Mouse (Mus musculus) forebrain, embryonic 11.5 days (tissue): Measurements from ENCODE around the gene 4930404N11Rik. TPM values are rescaled to one million over a fixed set of nuclear protein-coding genes. Genes with fewer than 3 reads are reported as not detected.

Experiments used
- ATAC-seq: fragments of 200-750 bp; cut with Nextera tagmentation; replicated peaks from 2 replicates; pipeline ENCODE4 v1.8.0; 2017; ENCODE audit warnings: moderate TSS enrichment; ENCODE audit not compliant: low FRiP score
- DNase-seq: peaks from one replicate; pipeline ENCODE4 v3.0.0-alpha.2; 2017; ENCODE audit warnings: low spot score
- H3K27ac ChIP-seq: fragments of 300-500 bp; sonication (generic); 2 replicates; pipeline ENCODE4 v1.5.1; 2014; ENCODE audit warnings: low read depth, low read length
- H3K27me3 ChIP-seq: fragments of 300-500 bp; sonication (generic); 2 replicates; pipeline ENCODE4 v1.6.1; 2014; ENCODE audit warnings: mild to moderate bottlenecking, low read length, mixed read lengths; ENCODE audit not compliant: control insufficient read depth, insufficient read depth
- H3K36me3 ChIP-seq: fragments of 300-500 bp; sonication (generic); 2 replicates; pipeline ENCODE4 v1.6.1; 2014; ENCODE audit warnings: mild to moderate bottlenecking, low read length, moderate library complexity, mixed read lengths; ENCODE audit not compliant: control insufficient read depth, insufficient read depth
- H3K4me1 ChIP-seq: fragments of 300-500 bp; sonication (generic); replicated peaks from 2 replicates; pipeline ENCODE4 v1.6.1; 2014; ENCODE audit warnings: low read length, mixed read lengths; ENCODE audit not compliant: control insufficient read depth, insufficient read depth
- H3K4me2 ChIP-seq: fragments of 300-500 bp; sonication (generic); 2 replicates; pipeline ENCODE4 v1.6.1; 2014; ENCODE audit warnings: low read depth, mild to moderate bottlenecking, low read length, moderate library complexity, mixed read lengths; ENCODE audit not compliant: severe bottlenecking
- H3K4me3 ChIP-seq: fragments of 300-500 bp; sonication (generic); 2 replicates; pipeline ENCODE4 v1.5.1; 2014; ENCODE audit warnings: low read depth, low read length
- H3K9ac ChIP-seq: fragments of 300-500 bp; sonication (generic); 2 replicates; pipeline ENCODE4 v1.6.1; 2014; ENCODE audit warnings: low read length
- H3K9me3 ChIP-seq: fragments of 300-500 bp; sonication (generic); 2 replicates; pipeline ENCODE4 v1.6.1; 2016; ENCODE audit warnings: low read length, mixed read lengths; ENCODE audit not compliant: control insufficient read depth
- WGBS: fragments of 180-500 bp; shearing (Covaris S2); extraction: QIAGEN DNeasy Blood & Tissue Kit; methylation state at CpG from one replicate; pipeline ENCODE4 v1.1.7; 2014; 5-methylcytosine and 5-hydroxymethylcytosine counted together
- polyA plus RNA-seq: library from polyadenylated mRNA; unstranded; fragments of >200 nt; fragmentation: Nextera tagmentation; extraction: Ambion mirVana; gene quantifications from 2 replicates; pipeline ENCODE4 v1.2.1, GENCODE M21; 2014

The 4930404N11Rik gene
- polyA plus RNA-seq, 1 experiment from 2014 or later, result 0.15 TPM

DNA sequence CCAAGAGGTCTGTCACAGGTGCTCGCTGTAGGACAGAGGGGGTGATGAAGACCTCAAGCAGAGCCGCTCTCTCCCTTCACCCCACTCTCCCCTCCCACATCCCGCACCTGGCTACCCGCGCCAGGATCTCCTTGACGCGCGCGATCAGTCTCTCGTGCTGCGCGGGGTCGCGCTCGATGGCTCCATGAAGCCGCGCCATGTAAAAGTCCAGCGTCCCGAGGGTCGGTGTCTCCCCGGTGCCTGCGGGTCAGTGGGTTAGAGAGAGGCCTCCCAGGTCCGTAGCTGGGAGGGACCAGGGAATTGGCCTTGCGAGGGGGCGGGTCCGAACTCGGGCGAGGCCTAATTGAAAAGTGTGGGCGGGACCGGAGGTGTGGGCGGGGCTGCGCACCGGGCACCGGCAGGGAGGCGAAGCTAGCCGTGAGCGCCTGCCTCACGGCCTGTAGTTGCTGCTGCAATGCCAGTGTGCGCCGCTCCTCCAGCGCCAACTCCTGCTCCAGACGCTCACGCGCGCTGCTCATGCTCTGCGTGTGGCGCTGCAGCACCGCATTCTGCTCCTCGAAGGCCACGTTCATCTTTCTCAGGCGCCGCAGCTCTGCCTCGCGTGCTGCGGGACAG, 19.1 kb downstream of the 4930404N11Rik start:
- WGBS, result 4% methylated on average over 55 of the region's 55 CpGs
- DNase-seq, result peak; percentile 87
- peak overlapping the region; percentile 27 for H3K9ac ChIP-seq
- no peaks in the 10 kb centered on the region for H3K9me3 ChIP-seq
- no peak overlapping the region for H3K27ac ChIP-seq
- peak overlapping the region; percentile 21 for H3K4me3 ChIP-seq
- no peaks in the 10 kb centered on the region; the same call in 1 of the 2 replicates for H3K36me3 ChIP-seq
- ATAC-seq, result no peak
- H3K4me1 ChIP-seq, result peaks cover 23% of the 10 kb centered on the region
- peaks cover 34% of the 10 kb centered on the region for H3K27me3 ChIP-seq
- peak overlapping the region; percentile 42 for H3K4me2 ChIP-seq

DNA sequence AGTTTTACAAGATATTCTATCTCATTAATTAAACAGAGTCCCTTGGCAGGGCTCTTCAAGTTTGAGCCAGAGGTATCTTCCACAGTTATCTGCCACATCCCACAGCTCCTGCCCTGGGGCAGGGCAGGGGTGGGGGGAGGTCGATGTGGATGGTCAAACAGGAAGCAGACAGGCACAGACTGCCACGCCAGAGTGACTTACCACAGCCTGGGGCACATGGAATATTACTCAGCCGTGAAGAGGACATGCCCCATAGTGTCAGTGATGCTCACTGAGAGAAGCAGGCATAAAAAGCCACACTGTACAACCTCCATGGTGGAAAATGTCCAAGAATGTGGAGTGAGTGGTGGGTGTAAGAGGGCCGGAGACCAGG, 20.5 kb downstream of the 4930404N11Rik start:
- Histone ChIP-seq H3K27me3 (peaks cover 37% of the 10 kb centered on the region), H3K4me1 (peaks cover 23% of the 10 kb centered on the region), H3K4me2 (no peak overlapping the region), H3K9me3 (no peaks in the 10 kb centered on the region), H3K27ac (no peak overlapping the region), H3K9ac (no peak overlapping the region), H3K4me3 (no peak overlapping the region), H3K36me3 (no peaks in the 10 kb centered on the region; the same call in 1 of the 2 replicates)
- 78% methylated on average over 4 of the region's 4 CpGs for WGBS
- ATAC-seq (no peak), DNase-seq (no peak)

DNA sequence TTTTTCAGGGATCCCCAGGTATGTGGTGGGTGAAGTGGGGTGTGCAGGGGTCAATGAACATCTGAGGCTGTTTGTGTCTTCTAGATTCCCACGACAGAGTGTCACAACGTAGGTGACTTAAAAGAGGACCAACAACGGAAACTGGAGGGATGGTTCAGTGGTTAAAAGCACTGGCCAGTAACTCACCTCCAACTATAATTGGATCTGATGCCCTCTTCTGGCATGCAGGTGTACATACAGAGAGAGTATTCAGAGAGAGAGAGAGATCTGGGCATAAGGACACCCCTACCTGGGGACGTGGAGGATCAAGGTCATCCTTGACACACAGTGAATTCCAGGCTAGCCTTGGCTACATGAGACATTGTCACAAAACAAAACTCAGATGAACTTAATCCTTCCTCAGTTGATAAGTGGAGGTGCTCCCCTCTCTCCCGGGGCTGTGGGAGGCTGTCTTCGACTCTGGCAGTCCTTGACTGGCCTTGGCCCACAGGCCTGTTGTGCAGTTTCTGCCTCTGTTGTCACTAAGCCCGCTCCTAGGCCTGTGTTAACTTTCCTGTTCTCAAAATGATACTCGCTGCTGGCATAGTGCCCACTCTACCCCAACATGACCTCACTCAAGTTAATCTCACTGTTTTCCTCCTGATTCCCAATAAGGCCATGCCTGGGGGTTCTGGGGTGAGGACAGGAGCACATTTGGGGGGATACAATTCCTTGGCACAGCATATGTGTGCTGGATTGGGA, 21.0 kb downstream of the 4930404N11Rik start:
- H3K27ac ChIP-seq, result no peak overlapping the region
- DNase-seq (no peak), ATAC-seq (no peak)
- peaks cover 37% of the 10 kb centered on the region for H3K27me3 ChIP-seq
- no peaks in the 10 kb centered on the region; the same call in 1 of the 2 replicates for H3K36me3 ChIP-seq
- H3K9ac ChIP-seq, result no peak overlapping the region
- H3K4me2 ChIP-seq, result no peak overlapping the region
- 50% methylated on average over 8 of the region's 8 CpGs for WGBS
- peaks cover 21% of the 10 kb centered on the region for H3K4me1 ChIP-seq
- no peaks in the 10 kb centered on the region for H3K9me3 ChIP-seq
- H3K4me3 ChIP-seq, result no peak overlapping the region

DNA sequence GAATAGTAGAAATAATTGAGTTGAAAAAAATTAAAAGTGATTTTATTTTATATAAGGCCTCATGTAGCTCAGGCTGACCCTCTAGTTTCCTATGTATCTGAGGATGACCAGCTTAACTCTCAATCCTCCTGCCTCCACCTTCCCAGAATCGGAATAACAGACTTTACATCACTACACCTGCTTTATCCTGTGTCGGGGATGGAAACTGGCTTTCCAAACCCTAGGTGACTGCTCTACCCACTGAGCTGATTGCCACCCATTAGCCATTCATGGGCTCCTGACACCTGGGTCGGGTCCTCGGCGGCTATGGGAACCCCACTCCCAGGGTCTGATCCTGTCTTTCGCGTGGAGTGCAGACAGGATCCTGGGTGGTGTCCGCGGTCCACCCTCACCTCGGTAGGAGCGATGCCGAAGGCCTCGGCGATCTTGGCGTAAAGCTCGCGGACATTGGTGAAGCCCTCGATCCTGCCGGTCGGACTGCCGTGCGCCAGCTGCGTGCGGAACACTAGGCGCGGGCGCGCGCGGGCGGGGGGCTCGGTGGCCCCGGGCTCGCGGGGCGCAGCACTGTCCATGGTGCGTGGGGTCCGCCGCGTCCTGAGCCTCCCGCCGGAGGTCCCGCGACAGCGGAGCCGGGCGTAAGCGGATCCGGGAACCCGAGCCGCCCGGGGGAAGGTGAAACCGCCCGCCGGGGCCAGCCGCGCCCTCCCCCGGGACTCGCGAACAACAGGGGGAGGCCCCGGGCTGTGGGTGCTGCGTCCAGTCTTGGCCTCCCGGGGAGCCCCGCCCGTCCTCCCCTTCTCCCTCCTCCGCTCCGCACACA, 22.7 kb downstream of the 4930404N11Rik start, which contains the start of gene Gipc3:
TSS of gene Gipc3 (minus strand) at position 581 of the 820 bp plus-strand sequence.
- peaks cover 15% of the 10 kb centered on the region for H3K4me1 ChIP-seq
- H3K9me3 ChIP-seq, result no peaks in the 10 kb centered on the region
- peak within 1 kb of the TSS; percentile 32 for H3K4me3 ChIP-seq
- DNase-seq (no peak), ATAC-seq (no peak)
- WGBS, result 7% methylated on average over 40 of the region's 67 CpGs
- H3K27me3 ChIP-seq, result peaks cover 37% of the 10 kb centered on the region
- no peaks in the 10 kb centered on the region; the same call in 1 of the 2 replicates for H3K36me3 ChIP-seq
- H3K4me2 ChIP-seq, result peak within 1 kb of the TSS; percentile 59
- no peak within 1 kb of the TSS for H3K27ac ChIP-seq
- H3K9ac ChIP-seq, result peak within 1 kb of the TSS; percentile 41

DNA sequence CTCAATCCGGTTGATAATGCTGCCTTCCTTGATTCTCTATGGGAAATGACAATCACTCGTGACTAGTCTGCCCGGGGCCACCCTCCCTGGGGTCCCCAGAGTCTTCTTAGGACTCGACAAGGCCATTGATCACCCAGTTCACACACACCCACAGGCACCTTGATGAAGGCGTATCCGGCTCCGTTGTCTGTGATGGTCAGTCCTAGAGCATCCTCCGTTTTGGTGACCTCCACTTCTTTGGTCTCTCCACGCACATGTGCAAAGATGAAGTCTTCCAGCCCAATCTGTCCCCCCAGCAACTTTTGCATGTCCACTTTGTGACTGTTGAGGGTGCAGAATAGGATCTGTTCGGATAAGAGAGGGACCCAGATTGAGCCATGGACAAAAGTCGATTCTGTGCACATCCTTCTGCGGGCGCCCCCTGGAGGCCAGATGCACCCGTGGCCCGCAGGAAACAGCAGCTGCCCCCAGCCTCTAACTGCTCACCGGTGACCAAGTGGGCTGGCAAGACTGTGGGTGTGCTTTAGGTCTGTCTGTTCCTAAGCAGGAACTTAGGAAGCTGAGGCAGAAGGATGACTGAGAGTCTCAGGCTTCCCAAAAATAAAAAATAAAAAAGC, 24.2 kb downstream of the 4930404N11Rik start:
- H3K9me3 ChIP-seq, result no peaks in the 10 kb centered on the region
- peaks cover 4% of the 10 kb centered on the region for H3K4me1 ChIP-seq
- WGBS, result 35% methylated on average over 16 of the region's 16 CpGs
- H3K27ac ChIP-seq, result no peak overlapping the region
- peaks cover 36% of the 10 kb centered on the region for H3K27me3 ChIP-seq
- H3K9ac ChIP-seq, result no peak overlapping the region
- DNase-seq (peak; percentile 86), ATAC-seq (no peak)
- no peak overlapping the region for H3K4me3 ChIP-seq
- H3K4me2 ChIP-seq, result no peak overlapping the region
- H3K36me3 ChIP-seq, result no peaks in the 10 kb centered on the region; the same call in 1 of the 2 replicates

DNA sequence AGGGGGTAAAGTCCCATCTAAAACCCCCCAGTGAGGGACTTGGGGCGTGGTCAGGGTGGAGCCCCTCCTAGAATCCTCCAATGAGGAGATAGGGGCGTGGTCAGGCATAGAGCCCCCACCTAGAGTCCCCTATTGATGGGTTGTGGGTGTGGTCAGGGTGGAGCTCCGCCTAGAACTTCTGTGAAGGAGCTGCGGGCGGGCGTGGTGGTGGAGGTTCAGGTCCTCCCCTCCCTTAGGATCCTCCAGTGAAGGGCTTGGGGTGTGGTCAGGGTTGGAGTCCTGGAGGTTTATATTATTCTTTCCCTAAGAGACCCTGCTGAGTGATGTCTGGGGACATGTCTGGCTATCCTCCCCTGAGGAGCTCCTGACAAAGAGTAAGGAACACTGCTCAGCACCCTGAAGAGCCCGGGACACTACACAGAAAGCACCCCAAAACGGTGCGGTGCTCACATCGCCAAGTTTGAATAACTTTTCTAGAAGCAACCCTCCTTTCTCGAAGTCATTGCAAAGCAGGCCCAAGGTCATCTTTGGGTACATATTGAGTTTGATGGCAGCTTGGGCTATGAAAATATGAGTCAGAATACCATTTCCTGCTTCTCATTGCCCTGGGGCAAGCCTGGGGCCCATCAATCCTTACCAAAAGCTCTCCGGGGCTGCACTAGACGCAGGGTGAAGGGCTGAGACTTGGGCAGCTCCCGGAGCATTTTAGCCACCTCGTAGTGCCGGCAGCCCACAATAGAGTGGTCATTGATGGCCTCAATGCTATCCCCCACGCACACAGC, 24.9 kb downstream of the 4930404N11Rik start:
- Histone ChIP-seq H3K4me1 (no peaks in the 10 kb centered on the region; the same call in 1 of the 2 replicates), H3K4me2 (no peak overlapping the region), H3K27me3 (peaks cover 36% of the 10 kb centered on the region), H3K9ac (no peak overlapping the region), H3K36me3 (no peaks in the 10 kb centered on the region; the same call in 1 of the 2 replicates), H3K27ac (no peak overlapping the region), H3K4me3 (no peak overlapping the region), H3K9me3 (no peaks in the 10 kb centered on the region)
- DNase-seq (no peak), ATAC-seq (no peak)
- WGBS, result 42% methylated on average over 17 of the region's 17 CpGs

DNA sequence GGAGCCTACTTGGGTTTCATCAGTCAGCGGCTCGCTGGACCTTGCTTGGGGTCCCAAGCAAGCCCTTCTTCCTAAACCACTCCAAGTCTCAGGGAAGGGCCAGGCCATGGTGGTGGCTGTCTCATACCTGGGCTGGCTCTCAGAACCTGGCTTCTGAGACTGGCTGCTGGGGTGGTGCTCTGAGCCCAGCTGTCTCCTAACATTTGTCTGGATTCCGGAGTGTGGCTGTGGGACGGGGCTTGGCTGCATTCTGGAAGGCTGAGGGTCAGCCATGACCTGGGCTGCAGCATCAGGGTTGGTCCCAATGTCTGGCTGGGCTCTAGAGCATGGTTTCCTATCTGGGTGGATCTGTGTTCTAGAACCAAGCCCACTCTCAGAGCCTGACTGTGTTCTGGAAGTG, 29.1 kb downstream of the 4930404N11Rik start:
- ATAC-seq (no peak), DNase-seq (no peak)
- H3K9ac ChIP-seq, result no peak overlapping the region
- no peak overlapping the region for H3K4me3 ChIP-seq
- H3K27me3 ChIP-seq, result peaks cover 14% of the 10 kb centered on the region
- 90% methylated on average over 4 of the region's 4 CpGs for WGBS
- H3K36me3 ChIP-seq, result no peaks in the 10 kb centered on the region
- H3K4me2 ChIP-seq, result no peak overlapping the region
- H3K4me1 ChIP-seq, result no peaks in the 10 kb centered on the region
- no peaks in the 10 kb centered on the region for H3K9me3 ChIP-seq
- H3K27ac ChIP-seq, result no peak overlapping the region
